Mouse (Mus musculus): Measurements from ENCODE around the gene Paqr4.

GRCm38 (mm10) chr17:23744076-23744475 lies 3.4 kb upstream of the Paqr4 start:
- no peak for TF ChIP-seq GATA1 (IDR thresholded peaks at IDR 0.05; ENCODE audit: low read length)
- no peak for TF ChIP-seq TAL1 (IDR thresholded peaks at IDR 0.05; ENCODE audit: low read length)
